Comparison of ENCODE assay signal across 17 mouse cellular contexts in the genomic region with DNA sequence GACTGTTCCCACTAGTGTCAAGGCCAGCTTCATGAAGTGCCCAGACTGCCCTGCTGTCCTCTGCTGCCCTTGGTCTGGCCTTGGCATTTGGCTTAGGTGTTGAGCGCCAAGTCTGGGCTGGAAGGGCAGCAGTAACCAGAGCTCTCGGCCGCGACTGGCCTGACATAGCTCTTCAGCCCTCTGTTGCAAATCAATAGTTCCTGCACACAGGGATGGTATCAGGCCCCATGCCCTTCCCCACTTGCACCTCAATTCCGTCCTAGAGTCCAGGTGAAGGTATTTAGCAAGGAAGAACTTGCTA. TPM values are rescaled to one million over a fixed set of nuclear protein-coding genes. Genes with fewer than 3 reads are reported as not detected.
DNase-seq lines count a peak whose midpoint lies in the region; TF ChIP-seq lines count a peak whose summit lies in the region.
"Had no signal": no experiment of that assay in that cellular context is flagged by ENCODE, and none has a peak within 500 bp of the region (broad histone marks: within the 10 kb centered on the region; RNA-seq: fewer than 3 reads in every experiment).

No protein-coding gene starts in this region.

- no peak for TF ChIP-seq CTCF in heart, adult 2 months (IDR thresholded peaks at IDR 0.05)

- intact Hi-C loops in heart, adult 2 months (cut with DNase I) = no loop called here
- intact Hi-C loops in heart, postnatal 25 days (cut with DNase I) = no loop called here
- intact Hi-C loops in heart, postnatal 14 days (cut with DNase I) = no loop called here

- H3K9ac ChIP-seq in heart, adult 2 months (ENCODE audit: low read depth, low read length) = no peak overlapping the region
- H3K9ac ChIP-seq: hindbrain, embryonic 14.5 days had no signal

- H3K27ac ChIP-seq in heart, adult 2 months = peak overlapping the region; percentile 70
- H3K27ac ChIP-seq: hindbrain, embryonic 14.5 days; macrophage had no signal

- H3K36me3 ChIP-seq in heart, adult 2 months (ENCODE audit: control insufficient read depth, insufficient read depth, low read length) = no peaks in the 10 kb centered on the region

- H3K79me2 ChIP-seq in heart, adult 2 months (replicated peaks; ENCODE audit: control insufficient read depth, insufficient read depth, low read length) = no peaks in the 10 kb centered on the region

- no peaks in the 10 kb centered on the region for H3K27me3 ChIP-seq in heart, adult 2 months (ENCODE audit: control insufficient read depth, insufficient read depth, low read length)

- H3K4me3 ChIP-seq in heart, adult 2 months = no peak overlapping the region
- H3K4me3 ChIP-seq: erythroblast, embryonic 14.5 days had no signal

- WGBS in heart, adult 2 months = 79% methylated on average over 5 of the region's 5 CpGs

- peak in 1 of 2 experiments; percentile 69 for DNase-seq in heart, adult 2 months
- no peak for DNase-seq in heart, postnatal 25 days (ENCODE audit: low spot score)
- DNase-seq in adrenal gland, adult 8-10 months = peak; percentile 69
- DNase-seq in adrenal gland, postnatal 25 days = peak; percentile 59
- peak; percentile 44 to 53 for DNase-seq in heart, postnatal 14 days
- no peak for DNase-seq in lung, postnatal 14 days
- no peak for DNase-seq in T-cell, adult 2 months (ENCODE audit: low spot score)
- DNase-seq: cerebellum, adult 9-10 months; layer of hippocampus, adult 9-11 months; lung, adult 2 months; midbrain, embryonic 14.5 days; right cerebral cortex, postnatal 14 days had no signal

- TF ChIP-seq POLR2A in heart, adult 2 months (IDR thresholded peaks at IDR 0.05; ENCODE audit: insufficient read depth, low read depth, low read length) = 0 out of 2 replicates have a peak, but pooled peaks have one; percentile 10

- H3K4me1 ChIP-seq in heart, adult 2 months (ENCODE audit: control insufficient read depth, insufficient read depth, low read length) = peaks cover 12% of the 10 kb centered on the region

- TF ChIP-seq EP300 in heart, adult 2 months (IDR thresholded peaks at IDR 0.05; ENCODE audit: insufficient read depth, low read depth, low read length) = no peak

RNA-seq across cellular contexts. Expression of gene Amigo3, which starts 4.3 kb away (rescaled TPM):
- total RNA-seq in heart, adult 2 months (2021) = 1 to 10 TPM; 1.5 to 2.0 TPM
- 3.1 and 5.1 TPM in 2 replicates for polyA plus RNA-seq in heart, adult 2 months (2012; rRNA removed)
- 1 to 10 TPM; 1.8 TPM for total RNA-seq in heart, postnatal 25 days (2021)
- total RNA-seq in adrenal gland, adult 8-10 months (2022) = 1 to 10 TPM; 2.4 to 6.6 (median 4.1) TPM
- total RNA-seq in adrenal gland, postnatal 25 days (2021) = 3.5 and 9.6 TPM in 2 replicates
- total RNA-seq in heart, postnatal 14 days (2021) = 1 to 10 TPM; 1.4 to 1.9 TPM

RNA-seq across cellular contexts. Expression of gene Gmppb, which starts 8.2 kb away (rescaled TPM):
- 10 to 100 TPM; 10.1 to 10.2 TPM for total RNA-seq in heart, adult 2 months (2021)
- polyA plus RNA-seq in heart, adult 2 months (2012; rRNA removed) = 9.6 and 11.2 TPM in 2 replicates
- total RNA-seq in heart, postnatal 25 days (2021) = 10 to 100 TPM in 1 of 2 experiments, 1 to 10 TPM in 1; 9.4 to 10.7 TPM
- 10 to 100 TPM; 23.5 to 31.6 (median 28.2) TPM for total RNA-seq in adrenal gland, adult 8-10 months (2022)
- 18.1 and 22.1 TPM in 2 replicates for total RNA-seq in adrenal gland, postnatal 25 days (2021)
- total RNA-seq in heart, postnatal 14 days (2021) = 10 to 100 TPM in 1 of 2 experiments, 1 to 10 TPM in 1; 9.2 to 11.4 TPM

RNA-seq across cellular contexts. Expression of gene Mst1, which starts 23.0 kb away (rescaled TPM):
- total RNA-seq in heart, adult 2 months (2021) = not detected
- polyA plus RNA-seq in heart, adult 2 months (2012; rRNA removed) = 0.59 TPM in 1 of 2 replicates, not detected in the other
- not detected for total RNA-seq in heart, postnatal 25 days (2021)
- under 1 TPM in 1 of 4 experiments, not detected in 3; 0.10 TPM for total RNA-seq in adrenal gland, adult 8-10 months (2022)
- 0.39 and 2.7 TPM in 2 replicates for total RNA-seq in adrenal gland, postnatal 25 days (2021)
- total RNA-seq in heart, postnatal 14 days (2021) = under 1 TPM in 1 of 2 experiments, not detected in 1; 0.38 TPM
- total RNA-seq: left cerebral cortex, postnatal 10 days had no signal
- polyA plus RNA-seq: forebrain, embryonic 16.5 days; hindbrain, embryonic 14.5 days; midbrain, embryonic 14.5 days had no signal

RNA-seq across cellular contexts. Expression of gene Rnf123, which starts 25.9 kb away (rescaled TPM):
- total RNA-seq in heart, adult 2 months (2021) = 10 to 100 TPM; 79.3 to 86.7 TPM
- polyA plus RNA-seq in heart, adult 2 months (2012; rRNA removed) = 114 and 126 TPM in 2 replicates
- total RNA-seq in heart, postnatal 25 days (2021) = 100 to 1,000 TPM in 1 of 2 experiments, 10 to 100 TPM in 1; 90.1 to 112 TPM
- 100 to 1,000 TPM in 1 of 4 experiments, 10 to 100 TPM in 3; 68.2 to 108 (median 86.5) TPM for total RNA-seq in adrenal gland, adult 8-10 months (2022)
- total RNA-seq in adrenal gland, postnatal 25 days (2021) = 85.0 and 87.0 TPM in 2 replicates
- total RNA-seq in heart, postnatal 14 days (2021) = 10 to 100 TPM; 85.3 to 92.6 TPM

RNA-seq across cellular contexts. Expression of gene Apeh, which starts 37.2 kb away (rescaled TPM):
- 10 to 100 TPM; 37.6 to 39.3 TPM for total RNA-seq in heart, adult 2 months (2021)
- 58.0 and 92.7 TPM in 2 replicates for polyA plus RNA-seq in heart, adult 2 months (2012; rRNA removed)
- total RNA-seq in heart, postnatal 25 days (2021) = 10 to 100 TPM; 43.1 to 45.4 TPM
- 100 to 1,000 TPM; 104 to 125 (median 109) TPM for total RNA-seq in adrenal gland, adult 8-10 months (2022)
- 100 and 123 TPM in 2 replicates for total RNA-seq in adrenal gland, postnatal 25 days (2021)
- 10 to 100 TPM; 36.4 to 41.8 TPM for total RNA-seq in heart, postnatal 14 days (2021)

Comparison
In these comparisons a context has a peak if more than half of its experiments do, and no peak if none do; other contexts are left out.
1. DNase-seq: peak in adrenal gland, adult 8-10 months (single experiment), adrenal gland, postnatal 25 days (single experiment) and heart, postnatal 14 days (2 of 2); none in heart, postnatal 25 days (single experiment), lung, postnatal 14 days (single experiment) and T-cell, adult 2 months (single experiment).